Mouse (Mus musculus) heart, embryonic 15.5 days (tissue): ENCODE measurements around the gene Pcdh9. TPM values are rescaled to one million over a fixed set of nuclear protein-coding genes. Genes with fewer than 3 reads are reported as not detected.

Source experiments
- ATAC-seq: fragments of 200-750 bp; cut with Nextera tagmentation; replicated peaks from 2 replicates; pipeline ENCODE4 v1.8.0; 2017; ENCODE audit warnings: low read depth, moderate TSS enrichment; ENCODE audit not compliant: insufficient number of reproducible peaks, insufficient read depth, low FRiP score
- H3K27ac ChIP-seq: fragments of 300-500 bp; sonication (generic); 2 replicates; pipeline ENCODE4 v1.5.1; 2015; ENCODE audit warnings: mild to moderate bottlenecking, inconsistent platforms
- H3K27me3 ChIP-seq: fragments of 300-500 bp; sonication (generic); 2 replicates; pipeline ENCODE4 v1.6.1; 2015; ENCODE audit warnings: inconsistent platforms
- H3K36me3 ChIP-seq: fragments of 300-500 bp; sonication (generic); 2 replicates; pipeline ENCODE4 v1.6.1; 2015; ENCODE audit warnings: mild to moderate bottlenecking, inconsistent platforms
- H3K4me1 ChIP-seq: fragments of 300-500 bp; sonication (generic); replicated peaks from 2 replicates; pipeline ENCODE4 v1.6.1; 2015; ENCODE audit warnings: inconsistent platforms
- H3K4me2 ChIP-seq: fragments of 300-500 bp; sonication (generic); 2 replicates; pipeline ENCODE4 v1.6.1; 2015; ENCODE audit warnings: inconsistent platforms, mild to moderate bottlenecking, moderate library complexity
- H3K4me3 ChIP-seq: fragments of 300-500 bp; sonication (generic); 2 replicates; pipeline ENCODE4 v1.5.1; 2015; ENCODE audit warnings: mild to moderate bottlenecking, inconsistent platforms
- H3K9ac ChIP-seq: fragments of 300-500 bp; sonication (generic); 2 replicates; pipeline ENCODE4 v1.6.1; 2015; ENCODE audit warnings: mild to moderate bottlenecking, inconsistent platforms
- H3K9me3 ChIP-seq: fragments of 300-500 bp; sonication (generic); replicated peaks from 2 replicates; pipeline ENCODE4 v1.6.1; 2016; ENCODE audit warnings: inconsistent platforms
- WGBS: fragments of 180-500 bp; shearing (Covaris S2); methylation state at CpG from one replicate; pipeline ENCODE4 v1.1.7; 2015; ENCODE audit warnings: mixed read lengths; 5-methylcytosine and 5-hydroxymethylcytosine counted together
- polyA plus RNA-seq: library from polyadenylated mRNA; unstranded; fragments of >200 nt; fragmentation: Nextera tagmentation; extraction: Ambion mirVana; gene quantifications from 2 replicates; pipeline ENCODE4 v1.2.1, GENCODE M21; 2015

Pcdh9 gene
- polyA plus RNA-seq, 1 experiment from 2014 or later = 8.7 TPM

- Histone ChIP-seq H3K36me3 (no peaks in the 10 kb centered on the region), H3K4me1 (no peaks in the 10 kb centered on the region), H3K27me3 (no peaks in the 10 kb centered on the region), H3K4me2 (no peak overlapping the region), H3K27ac (no peak overlapping the region), H3K9ac (no peak overlapping the region), H3K9me3 (no peaks in the 10 kb centered on the region), H3K4me3 (no peak overlapping the region)
- WGBS = 91% methylated on average over 1 of the region's 1 CpGs
- no peak for ATAC-seq
Observed at GRCm38 (mm10) chr14:93880071-93880470, 10.4 kb downstream of the Pcdh9 start.

GRCm38 (mm10) chr14:93875968-93876367 is 14.5 kb downstream of the Pcdh9 start:
- Histone ChIP-seq H3K4me2 (no peak overlapping the region), H3K9me3 (no peaks in the 10 kb centered on the region), H3K36me3 (no peaks in the 10 kb centered on the region), H3K4me1 (no peaks in the 10 kb centered on the region), H3K4me3 (no peak overlapping the region), H3K27me3 (no peaks in the 10 kb centered on the region), H3K27ac (no peak overlapping the region), H3K9ac (no peak overlapping the region)
- WGBS = 86% methylated on average over 1 of the region's 1 CpGs
- no peak for ATAC-seq

GRCm38 (mm10) chr14:93868211-93868610 is 22.3 kb downstream of the Pcdh9 start:
- Histone ChIP-seq H3K4me2 (no peak overlapping the region), H3K27me3 (no peaks in the 10 kb centered on the region)
- no peak for ATAC-seq

GRCm38 (mm10) chr14:93858069-93858468 is 32.4 kb downstream of the Pcdh9 start:
- ATAC-seq = no peak

More at GRCm38 (mm10) chr14:93868211-93868610, 22.3 kb downstream of the Pcdh9 start:
- no peak overlapping the region for H3K4me3 ChIP-seq
- H3K4me1 ChIP-seq = no peaks in the 10 kb centered on the region
- H3K9ac ChIP-seq = no peak overlapping the region
- H3K36me3 ChIP-seq = no peaks in the 10 kb centered on the region
- no peaks in the 10 kb centered on the region for H3K9me3 ChIP-seq
- no peak overlapping the region for H3K27ac ChIP-seq

GRCm38 (mm10) chr14:93846091-93846677 is 44.3 kb downstream of the Pcdh9 start:
- H3K4me3 ChIP-seq = no peak overlapping the region
- H3K27ac ChIP-seq = no peak overlapping the region
- H3K4me2 ChIP-seq = no peak overlapping the region
- WGBS = 41% methylated on average over 1 of the region's 1 CpGs
- ATAC-seq = no peak
- no peaks in the 10 kb centered on the region for H3K27me3 ChIP-seq
- H3K4me1 ChIP-seq = no peaks in the 10 kb centered on the region
- no peaks in the 10 kb centered on the region for H3K9me3 ChIP-seq
- H3K36me3 ChIP-seq = no peaks in the 10 kb centered on the region
- H3K9ac ChIP-seq = no peak overlapping the region

More at GRCm38 (mm10) chr14:93858069-93858468, 32.4 kb downstream of the Pcdh9 start:
- 69% methylated on average over 3 of the region's 3 CpGs for WGBS
- H3K27ac ChIP-seq = no peak overlapping the region
- no peaks in the 10 kb centered on the region for H3K9me3 ChIP-seq
- no peaks in the 10 kb centered on the region for H3K27me3 ChIP-seq
- no peak overlapping the region for H3K4me3 ChIP-seq
- no peaks in the 10 kb centered on the region for H3K36me3 ChIP-seq
- no peak overlapping the region for H3K9ac ChIP-seq
- H3K4me1 ChIP-seq = no peaks in the 10 kb centered on the region
- H3K4me2 ChIP-seq = no peak overlapping the region

GRCm38 (mm10) chr14:93842686-93843288 is 47.7 kb downstream of the Pcdh9 start:
- Histone ChIP-seq H3K4me2 (no peak overlapping the region), H3K9me3 (no peaks in the 10 kb centered on the region), H3K36me3 (no peaks in the 10 kb centered on the region), H3K4me3 (no peak overlapping the region), H3K27me3 (no peaks in the 10 kb centered on the region), H3K9ac (no peak overlapping the region), H3K27ac (no peak overlapping the region), H3K4me1 (no peaks in the 10 kb centered on the region)
- WGBS = 79% methylated on average over 3 of the region's 3 CpGs
- no peak for ATAC-seq

GRCm38 (mm10) chr14:93832511-93832910 is 58.0 kb downstream of the Pcdh9 start:
- Histone ChIP-seq H3K4me1 (no peaks in the 10 kb centered on the region), H3K27ac (no peak overlapping the region), H3K9ac (no peak overlapping the region), H3K36me3 (no peaks in the 10 kb centered on the region), H3K4me2 (no peak overlapping the region), H3K27me3 (no peaks in the 10 kb centered on the region), H3K4me3 (no peak overlapping the region), H3K9me3 (no peaks in the 10 kb centered on the region)
- ATAC-seq = no peak
- 77% methylated on average over 6 of the region's 6 CpGs for WGBS

GRCm38 (mm10) chr14:93827159-93827558 is 63.3 kb downstream of the Pcdh9 start:
- no peaks in the 10 kb centered on the region for H3K36me3 ChIP-seq
- H3K27ac ChIP-seq = no peak overlapping the region
- whole genome bisulfite sequencing = 60% methylated on average over 6 of the region's 6 CpGs
- no peak overlapping the region for H3K9ac ChIP-seq
- H3K4me2 ChIP-seq = no peak overlapping the region
- no peak for ATAC-seq
- H3K27me3 ChIP-seq = no peaks in the 10 kb centered on the region
- H3K9me3 ChIP-seq = no peaks in the 10 kb centered on the region
- no peak overlapping the region for H3K4me3 ChIP-seq
- H3K4me1 ChIP-seq = no peaks in the 10 kb centered on the region

GRCm38 (mm10) chr14:93826042-93826462 is 64.4 kb downstream of the Pcdh9 start:
- Histone ChIP-seq H3K27me3 (no peaks in the 10 kb centered on the region), H3K4me1 (no peaks in the 10 kb centered on the region), H3K9me3 (no peaks in the 10 kb centered on the region), H3K27ac (no peak overlapping the region), H3K9ac (no peak overlapping the region), H3K36me3 (no peaks in the 10 kb centered on the region), H3K4me2 (no peak overlapping the region), H3K4me3 (no peak overlapping the region)
- 70% methylated on average over 6 of the region's 6 CpGs for WGBS
- no peak for ATAC-seq

- Histone ChIP-seq H3K36me3 (no peaks in the 10 kb centered on the region), H3K27ac (no peak overlapping the region), H3K9me3 (no peaks in the 10 kb centered on the region), H3K4me1 (no peaks in the 10 kb centered on the region), H3K4me2 (no peak overlapping the region), H3K9ac (no peak overlapping the region), H3K27me3 (no peaks in the 10 kb centered on the region), H3K4me3 (no peak overlapping the region)
- ATAC-seq = no peak
- 78% methylated on average over 4 of the region's 4 CpGs for WGBS
Observed at GRCm38 (mm10) chr14:93818845-93819244, 71.6 kb downstream of the Pcdh9 start.

GRCm38 (mm10) chr14:93817591-93817990 is 72.9 kb downstream of the Pcdh9 start:
- Histone ChIP-seq H3K9me3 (no peaks in the 10 kb centered on the region), H3K27me3 (no peaks in the 10 kb centered on the region), H3K4me2 (no peak overlapping the region), H3K27ac (no peak overlapping the region), H3K4me3 (no peak overlapping the region), H3K4me1 (no peaks in the 10 kb centered on the region), H3K36me3 (no peaks in the 10 kb centered on the region), H3K9ac (no peak overlapping the region)
- ATAC-seq = no peak
- WGBS = 37% methylated on average over 4 of the region's 4 CpGs

- no peak overlapping the region for H3K9ac ChIP-seq
- no peak overlapping the region for H3K27ac ChIP-seq
- H3K9me3 ChIP-seq = no peaks in the 10 kb centered on the region
- no peak overlapping the region for H3K4me3 ChIP-seq
- H3K4me2 ChIP-seq = no peak overlapping the region
- ATAC-seq = no peak
- WGBS = 84% methylated on average over 3 of the region's 3 CpGs
- no peaks in the 10 kb centered on the region for H3K27me3 ChIP-seq
- H3K4me1 ChIP-seq = no peaks in the 10 kb centered on the region
- no peaks in the 10 kb centered on the region for H3K36me3 ChIP-seq
Observed at GRCm38 (mm10) chr14:93794530-93794929, 95.9 kb downstream of the Pcdh9 start.
